Mouse (Mus musculus) stomach, embryonic 14.5 days (tissue): ENCODE results near the gene Uggt2. TPM values are rescaled to one million over a fixed set of nuclear protein-coding genes. Genes with fewer than 3 reads are reported as not detected.
"Not testable (repeated sequence)": the region's sequence is repeated elsewhere in the genome, so short reads cannot be mapped to it uniquely, and the experiment has no call there.

Source experiments
- ATAC-seq: fragments of 200-750 bp; cut with Nextera tagmentation; 2 replicates; pipeline ENCODE4 v1.8.0; 2017; ENCODE audit warnings: low read depth, moderate TSS enrichment; ENCODE audit not compliant: insufficient number of reproducible peaks, insufficient read depth, low FRiP score
- H3K27ac ChIP-seq: fragments of 300-500 bp; sonication (generic); 2 replicates; pipeline ENCODE4 v1.5.1; 2014; ENCODE audit warnings: mild to moderate bottlenecking, low read length, moderate library complexity, mixed read lengths
- H3K27me3 ChIP-seq: fragments of 300-500 bp; sonication (generic); 2 replicates; pipeline ENCODE4 v1.6.1; 2014; ENCODE audit warnings: low read length, control low read depth, mixed read lengths; ENCODE audit not compliant: control insufficient read depth, insufficient read depth
- H3K36me3 ChIP-seq: fragments of 300-500 bp; sonication (generic); 2 replicates; pipeline ENCODE4 v1.6.1; 2014; ENCODE audit warnings: mild to moderate bottlenecking, control low read depth, low read length, moderate library complexity, mixed read lengths; ENCODE audit not compliant: control insufficient read depth, insufficient read depth
- H3K4me1 ChIP-seq: fragments of 300-500 bp; sonication (generic); 2 replicates; pipeline ENCODE4 v1.6.1; 2014; ENCODE audit warnings: low read length, control low read depth, mixed read lengths; ENCODE audit not compliant: control insufficient read depth, insufficient read depth
- H3K4me2 ChIP-seq: fragments of 300-500 bp; sonication (generic); replicated peaks from 2 replicates; pipeline ENCODE4 v1.6.1; 2014; ENCODE audit warnings: low read depth, low read length, control low read depth
- H3K4me3 ChIP-seq: fragments of 300-500 bp; sonication (generic); 2 replicates; pipeline ENCODE4 v1.5.1; 2014; ENCODE audit warnings: low read depth, low read length, control low read depth
- H3K9ac ChIP-seq: fragments of 300-500 bp; sonication (generic); replicated peaks from 2 replicates; pipeline ENCODE4 v1.6.1; 2014; ENCODE audit warnings: low read depth, mild to moderate bottlenecking, control low read depth, low read length, moderate library complexity, mixed read lengths
- H3K9me3 ChIP-seq: fragments of 300-500 bp; sonication (generic); 2 replicates; pipeline ENCODE4 v1.6.1; 2016; ENCODE audit warnings: low read depth, low read length, control low read depth; ENCODE audit not compliant: control insufficient read depth
- WGBS: fragments of 180-500 bp; shearing (Covaris S2); extraction: QIAGEN DNeasy Blood & Tissue Kit; methylation state at CpG from one replicate; pipeline ENCODE4 v1.1.7; 2014; 5-methylcytosine and 5-hydroxymethylcytosine counted together
- polyA plus RNA-seq: library from polyadenylated mRNA; unstranded; fragments of >200 nt; fragmentation: Nextera tagmentation; extraction: Ambion mirVana; gene quantifications from 2 replicates; pipeline ENCODE4 v1.2.1, GENCODE M21; 2014

Uggt2 gene
- polyA plus RNA-seq, 1 experiment from 2014 or later = 20.7 TPM

DNA sequence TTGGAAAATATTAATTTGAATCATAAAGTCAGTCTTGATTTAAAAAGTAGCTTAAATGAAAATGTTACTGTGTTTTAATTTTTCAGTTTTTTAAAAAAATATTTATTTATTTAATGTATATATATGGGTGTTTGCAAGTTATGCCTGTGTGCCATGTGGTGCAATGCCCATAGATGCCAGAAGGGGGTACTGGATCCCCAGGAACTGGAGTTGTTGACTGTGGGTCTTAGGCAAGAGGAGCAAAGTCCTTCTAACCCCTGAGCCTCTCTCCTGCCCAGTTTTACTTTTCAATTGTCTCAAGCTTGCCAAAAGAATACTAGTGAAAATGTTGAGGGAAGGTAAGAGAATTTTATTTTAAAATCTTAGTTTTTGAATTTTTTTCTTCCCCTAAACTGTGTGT, 95.9 kb downstream of the Uggt2 start:
- no peak overlapping the region for H3K27ac ChIP-seq
- H3K9ac ChIP-seq = no peak overlapping the region
- no peak overlapping the region for H3K4me2 ChIP-seq
- no peak overlapping the region for H3K4me3 ChIP-seq
- no peak for ATAC-seq
- H3K4me1 ChIP-seq = no peaks in the 10 kb centered on the region
- no peaks in the 10 kb centered on the region for H3K9me3 ChIP-seq
- H3K27me3 ChIP-seq = no peaks in the 10 kb centered on the region
- peaks cover 4% of the 10 kb centered on the region; the same call in 1 of the 2 replicates for H3K36me3 ChIP-seq

DNA sequence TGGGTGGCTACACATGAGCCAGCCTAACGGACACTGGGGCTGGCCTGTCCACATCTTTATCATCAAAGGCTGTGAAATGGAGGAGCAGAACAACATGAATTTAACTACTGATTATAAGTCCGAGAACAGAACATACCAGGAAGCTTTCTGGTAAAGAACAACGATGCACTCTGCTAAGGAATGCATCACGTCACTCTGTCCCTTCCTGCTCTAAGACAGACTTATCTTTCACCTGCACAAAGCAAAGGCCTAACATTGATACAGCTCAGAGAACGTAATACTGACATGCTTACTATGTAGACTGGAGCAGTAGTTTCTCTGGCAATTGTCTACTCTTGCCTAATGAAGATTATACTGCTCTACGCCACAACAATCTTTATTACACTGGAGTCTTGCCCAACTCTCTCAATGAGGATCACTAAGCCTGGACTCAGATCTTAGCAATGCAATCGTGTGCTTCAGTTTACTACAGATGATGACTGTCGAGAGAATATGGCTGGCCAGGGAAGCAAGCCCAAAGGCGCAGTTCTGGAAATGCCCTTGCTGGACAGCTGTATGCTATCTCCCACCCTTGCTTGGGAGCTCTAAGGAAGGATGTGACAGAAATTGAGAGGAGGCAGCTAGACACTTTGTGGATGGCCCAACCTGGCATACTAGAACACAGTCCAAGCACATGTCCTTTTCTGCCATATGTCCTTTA, 103.9 kb downstream of the Uggt2 start:
- Histone ChIP-seq H3K9me3 (no peaks in the 10 kb centered on the region), H3K27ac (no peak overlapping the region), H3K36me3 (peaks cover 7% of the 10 kb centered on the region), H3K4me1 (no peaks in the 10 kb centered on the region), H3K4me2 (no peak overlapping the region), H3K9ac (no peak overlapping the region), H3K4me3 (no peak overlapping the region), H3K27me3 (no peaks in the 10 kb centered on the region)
- 89% methylated on average over 9 of the region's 9 CpGs for WGBS
- ATAC-seq = no peak

DNA sequence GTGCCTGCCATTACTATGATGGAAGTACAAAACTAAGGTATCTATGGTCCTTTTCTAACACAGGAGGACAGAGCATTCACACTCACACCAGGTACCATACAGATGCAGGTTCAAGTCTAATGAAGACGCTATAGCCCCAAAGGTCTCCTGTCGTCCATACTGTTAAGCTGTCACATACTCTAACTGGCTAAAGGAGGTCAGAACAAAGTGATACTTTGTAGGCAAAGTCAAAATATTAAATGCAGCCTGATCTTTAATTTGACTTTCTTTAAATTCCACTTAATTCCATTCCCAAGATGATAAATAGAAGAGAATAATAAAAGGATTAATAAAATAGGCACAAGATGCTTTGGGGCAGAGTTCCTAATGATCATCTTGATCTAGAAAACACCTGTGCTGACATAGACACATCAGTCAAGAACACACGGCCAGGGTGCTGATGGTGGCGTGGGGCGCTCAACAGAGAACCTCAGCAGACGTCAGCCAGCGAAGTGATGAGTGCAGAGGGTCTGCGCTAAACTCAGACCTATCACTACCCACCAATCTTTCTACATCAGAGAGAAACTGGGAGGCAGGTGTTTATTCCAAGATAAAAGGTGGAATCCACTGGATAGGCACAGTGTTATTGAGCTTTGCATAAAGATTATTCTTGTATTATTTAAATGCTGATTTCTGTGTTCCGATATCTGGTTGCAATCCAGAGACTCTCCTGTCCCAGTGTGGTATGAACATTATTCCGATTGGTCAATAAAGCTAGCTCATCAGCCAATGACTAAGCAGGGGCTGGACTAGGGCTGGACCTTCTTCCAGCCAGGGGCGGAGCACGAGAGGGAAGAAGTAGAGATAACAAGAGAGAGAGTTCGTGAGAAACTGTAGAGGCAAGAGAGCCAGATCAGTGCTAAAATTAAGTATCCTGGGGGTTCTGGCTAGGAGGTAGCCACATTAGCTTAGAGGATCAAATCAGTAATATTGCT, 111.4 kb downstream of the Uggt2 start:
- peak; percentile 66; the same call in 1 of the 2 replicates for ATAC-seq
- H3K4me1 ChIP-seq = no peaks in the 10 kb centered on the region
- H3K9me3 ChIP-seq = no peaks in the 10 kb centered on the region
- no peak overlapping the region for H3K4me2 ChIP-seq
- 55% methylated on average over 13 of the region's 13 CpGs for WGBS
- no peak overlapping the region for H3K27ac ChIP-seq
- H3K4me3 ChIP-seq = no peak overlapping the region
- no peak overlapping the region for H3K9ac ChIP-seq
- no peaks in the 10 kb centered on the region for H3K27me3 ChIP-seq
- peaks cover 9% of the 10 kb centered on the region; the same call in 1 of the 2 replicates for H3K36me3 ChIP-seq

DNA sequence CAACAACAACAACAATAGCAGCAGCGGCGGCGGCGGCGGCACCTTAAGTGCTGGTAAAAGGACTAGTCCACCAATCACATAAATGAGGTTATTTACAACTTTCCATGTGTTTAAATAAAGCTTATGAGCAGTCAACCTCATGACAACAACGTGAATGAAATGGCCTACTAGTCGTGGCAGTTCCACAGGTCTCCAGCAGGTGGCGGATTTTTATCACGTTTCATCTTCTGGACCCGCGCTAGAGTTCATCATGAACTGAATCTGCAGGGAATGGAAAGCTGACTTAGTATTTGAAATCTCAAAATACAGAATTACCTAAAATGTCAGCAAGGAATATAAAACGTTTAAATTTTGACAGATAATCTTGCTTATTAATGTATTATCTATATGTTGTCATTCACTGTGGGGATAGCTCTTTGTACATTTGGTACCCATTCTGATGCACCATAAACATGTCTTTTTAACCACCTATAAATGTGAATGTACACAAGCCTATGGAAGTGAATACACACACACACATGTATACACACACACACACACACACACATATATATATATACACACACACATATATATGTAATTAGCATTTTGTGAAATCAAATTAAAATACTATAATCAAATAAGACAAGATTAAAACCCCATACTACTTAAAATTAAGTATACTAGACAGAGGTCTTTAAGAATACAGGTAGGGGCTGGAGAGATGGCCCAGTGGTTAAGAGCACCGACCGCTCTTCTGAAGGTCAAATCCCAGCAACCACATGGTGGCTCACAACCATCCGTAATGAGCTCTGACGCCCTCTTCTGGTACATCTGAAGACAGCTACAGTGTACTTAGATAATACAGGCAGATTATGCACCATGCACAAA, 112.3 kb downstream of the Uggt2 start:
- ATAC-seq = no peak
- Histone ChIP-seq H3K9me3 (no peaks in the 10 kb centered on the region), H3K4me1 (no peaks in the 10 kb centered on the region), H3K27me3 (no peaks in the 10 kb centered on the region), H3K4me3 (no peak overlapping the region), H3K27ac (no peak overlapping the region), H3K4me2 (no peak overlapping the region), H3K9ac (no peak overlapping the region), H3K36me3 (peaks cover 10% of the 10 kb centered on the region; the same call in 1 of the 2 replicates)
- WGBS = 44% methylated on average over 16 of the region's 16 CpGs

DNA sequence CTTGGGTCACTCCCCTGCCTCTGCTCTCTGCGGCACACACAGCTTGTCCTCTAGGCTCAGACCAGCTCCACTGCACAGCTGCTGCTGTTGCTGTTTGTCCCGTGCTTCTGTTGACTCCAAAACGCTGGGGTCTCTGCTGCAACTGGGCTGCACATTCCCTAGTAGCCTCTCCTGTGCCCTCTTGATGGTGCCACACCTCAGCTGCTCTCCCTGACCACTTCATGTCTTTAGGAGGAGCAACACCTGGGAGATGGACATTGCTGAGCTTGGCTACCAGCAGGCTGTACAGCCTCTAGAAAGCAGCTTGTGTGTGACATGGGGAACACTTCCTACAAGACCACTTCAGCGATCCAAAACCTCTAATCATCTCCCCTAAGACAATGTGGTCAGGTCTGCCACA, 115.1 kb downstream of the Uggt2 start:
- Histone ChIP-seq H3K9ac (no peak overlapping the region), H3K4me1 (no peaks in the 10 kb centered on the region), H3K9me3 (no peaks in the 10 kb centered on the region), H3K27me3 (no peaks in the 10 kb centered on the region), H3K36me3 (peaks cover 16% of the 10 kb centered on the region; the same call in 1 of the 2 replicates), H3K27ac (no peak overlapping the region), H3K4me3 (no peak overlapping the region), H3K4me2 (no peak overlapping the region)
- no peak for ATAC-seq
- WGBS = 91% methylated on average over 4 of the region's 4 CpGs

DNA sequence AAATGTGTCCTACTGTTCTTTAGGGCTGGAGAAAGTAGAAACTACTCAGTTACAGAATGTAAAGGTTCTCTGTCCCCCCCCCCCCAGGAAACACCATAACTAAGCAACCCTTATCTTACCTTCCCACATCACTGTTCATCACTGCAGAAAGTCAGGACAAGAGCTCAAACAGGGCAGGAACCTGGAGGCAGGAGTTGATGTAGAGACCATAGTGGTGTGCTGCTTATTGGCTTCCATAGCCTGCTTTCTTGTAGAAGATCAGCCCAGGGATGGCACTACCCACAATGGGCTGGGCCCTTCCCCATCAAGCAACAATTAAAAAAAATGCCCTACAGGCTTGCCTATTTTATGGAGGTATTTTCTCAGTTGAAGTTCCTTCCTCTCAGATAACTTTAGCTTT, 115.8 kb downstream of the Uggt2 start:
- ATAC-seq = no peak
- H3K4me2 ChIP-seq = no peak overlapping the region
- no peaks in the 10 kb centered on the region for H3K9me3 ChIP-seq
- no peaks in the 10 kb centered on the region for H3K4me1 ChIP-seq
- H3K4me3 ChIP-seq = no peak overlapping the region
- H3K27ac ChIP-seq = no peak overlapping the region
- no peak overlapping the region for H3K9ac ChIP-seq
- peaks cover 15% of the 10 kb centered on the region for H3K36me3 ChIP-seq
- H3K27me3 ChIP-seq = no peaks in the 10 kb centered on the region

DNA sequence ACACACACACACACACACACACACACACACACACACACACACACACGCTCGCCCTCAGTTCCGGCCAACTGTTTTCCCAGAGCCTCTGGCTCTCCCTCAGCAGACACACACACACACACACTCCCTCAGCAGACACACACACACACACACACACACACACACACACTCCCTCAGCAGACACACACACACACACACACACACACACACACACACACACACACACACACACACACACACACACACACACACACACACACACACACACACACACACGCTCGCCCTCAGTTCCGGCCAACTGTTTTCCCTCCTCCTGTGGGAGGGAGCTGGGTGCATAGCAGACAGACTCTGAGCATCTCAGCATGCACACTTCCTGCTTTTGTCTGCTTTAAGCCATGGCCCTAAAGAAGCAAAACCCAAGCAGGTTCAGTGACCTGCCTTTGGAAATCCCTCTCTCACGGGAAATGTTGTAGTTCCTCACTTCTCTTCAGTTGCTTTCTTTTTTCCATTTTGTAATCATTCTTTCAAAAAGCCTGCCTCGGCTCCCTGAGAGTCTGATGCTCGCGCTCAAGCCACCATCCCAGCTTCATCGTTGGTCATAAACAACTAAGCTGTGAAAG, 116.7 kb downstream of the Uggt2 start:
- H3K4me2 ChIP-seq, H3K4me3 ChIP-seq, H3K9me3 ChIP-seq, H3K27me3 ChIP-seq, H3K9ac ChIP-seq, ATAC-seq, H3K4me1 ChIP-seq: not testable (repeated sequence)
- Histone ChIP-seq H3K27ac (peak overlapping the region; percentile 40; the same call in 1 of the 2 replicates), H3K36me3 (peaks cover 22% of the 10 kb centered on the region)
- whole genome bisulfite sequencing = 65% methylated on average over 8 of the region's 11 CpGs
